Mouse (Mus musculus) E14TG2a.4 (cell line): ENCODE measurements at regions not wholly inside any gene's neighbourhood (a gene's known extent, or its start where the extent isn't known, plus 50 kb on each side); places are given as distances from the start of the nearest gene placed in this dataset.

Source experiments
- H3K27me3 ChIP-seq: 2 replicates; pipeline ENCODE4 v1.6.1; 2014; ENCODE audit warnings: low read length, control low read depth; ENCODE audit not compliant: insufficient read depth
- H3K36me3 ChIP-seq: 2 replicates; pipeline ENCODE4 v1.6.1; 2014; ENCODE audit warnings: low read length, control low read depth; ENCODE audit not compliant: insufficient read depth
- H3K4me1 ChIP-seq: replicated peaks from 2 replicates; pipeline ENCODE4 v1.6.1; 2014; ENCODE audit warnings: low read depth, low read length, control low read depth
- H3K4me3 ChIP-seq: replicated peaks from 2 replicates; pipeline ENCODE4 v1.5.1; 2014; ENCODE audit warnings: mild to moderate bottlenecking, low read length
- H3K9me3 ChIP-seq: 2 replicates; pipeline ENCODE4 v1.6.1; 2014; ENCODE audit warnings: low read length, control low read depth
- CTCF ChIP-seq: conservative IDR thresholded peaks from 2 replicates; pipeline ENCODE4 v1.5.1; 2014; ENCODE audit warnings: low read length
- NANOG ChIP-seq: IDR thresholded peaks from 2 replicates; pipeline ENCODE4 v1.6.1; 2014; ENCODE audit warnings: borderline replicate concordance, low read length, mixed read lengths
- POU5F1 ChIP-seq: IDR thresholded peaks from 2 replicates; pipeline ENCODE4 v1.6.1; 2014; ENCODE audit warnings: low read length, borderline replicate concordance

- no peak for TF ChIP-seq POU5F1
- TF ChIP-seq NANOG: no peak
- TF ChIP-seq CTCF: no peak
- Histone ChIP-seq H3K9me3 (no peaks in the 10 kb centered on the region), H3K4me3 (no peak overlapping the region), H3K36me3 (no peaks in the 10 kb centered on the region), H3K27me3 (no peaks in the 10 kb centered on the region), H3K4me1 (no peaks in the 10 kb centered on the region)
Observed at GRCm38 (mm10) chr11:45670156-45670830, 181.6 kb upstream of the Clint1 start.

DNA sequence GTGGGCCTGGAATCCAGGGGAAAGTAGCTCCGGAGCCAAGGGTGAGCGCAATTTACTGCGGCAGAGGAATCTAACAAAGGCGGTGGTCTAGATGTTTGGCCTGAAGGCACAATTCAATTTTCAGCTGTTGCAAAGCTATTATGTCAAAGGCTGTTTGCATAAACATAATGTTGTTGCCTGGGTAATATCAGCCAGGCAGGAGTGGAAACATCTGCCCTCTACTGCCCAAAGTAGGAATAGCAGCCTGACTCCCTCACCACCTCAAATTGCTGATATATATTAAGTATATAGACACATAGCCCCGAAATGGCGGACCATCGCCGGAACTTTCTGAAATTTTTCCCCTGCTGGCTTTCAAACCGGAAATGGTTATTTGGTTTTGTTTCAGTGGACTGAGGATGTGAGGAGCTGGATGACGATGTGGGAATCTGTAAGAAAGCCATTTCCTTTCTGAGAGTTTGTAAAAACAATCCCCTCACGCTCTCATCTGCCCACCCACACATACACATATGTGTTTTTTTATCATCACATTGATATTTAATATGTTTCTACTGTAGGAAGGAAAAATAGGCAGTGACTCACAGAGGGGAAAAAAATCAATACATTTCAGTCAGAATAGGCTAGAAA is 173.1 kb upstream of the Clint1 start:
- H3K27me3 ChIP-seq: no peaks in the 10 kb centered on the region
- H3K36me3 ChIP-seq: no peaks in the 10 kb centered on the region
- no peaks in the 10 kb centered on the region for H3K4me1 ChIP-seq
- TF ChIP-seq CTCF (peak; percentile 89), POU5F1 (no peak)
- H3K4me3 ChIP-seq: no peak overlapping the region
- H3K9me3 ChIP-seq: no peaks in the 10 kb centered on the region

GRCm38 (mm10) chr11:45679293-45679673 is 172.6 kb upstream of the Clint1 start:
- no peaks in the 10 kb centered on the region for H3K27me3 ChIP-seq
- no peaks in the 10 kb centered on the region for H3K4me1 ChIP-seq
- H3K4me3 ChIP-seq: no peak overlapping the region
- H3K9me3 ChIP-seq: no peaks in the 10 kb centered on the region
- TF ChIP-seq POU5F1 (no peak), NANOG (no peak), CTCF (no peak)
- no peaks in the 10 kb centered on the region for H3K36me3 ChIP-seq

DNA sequence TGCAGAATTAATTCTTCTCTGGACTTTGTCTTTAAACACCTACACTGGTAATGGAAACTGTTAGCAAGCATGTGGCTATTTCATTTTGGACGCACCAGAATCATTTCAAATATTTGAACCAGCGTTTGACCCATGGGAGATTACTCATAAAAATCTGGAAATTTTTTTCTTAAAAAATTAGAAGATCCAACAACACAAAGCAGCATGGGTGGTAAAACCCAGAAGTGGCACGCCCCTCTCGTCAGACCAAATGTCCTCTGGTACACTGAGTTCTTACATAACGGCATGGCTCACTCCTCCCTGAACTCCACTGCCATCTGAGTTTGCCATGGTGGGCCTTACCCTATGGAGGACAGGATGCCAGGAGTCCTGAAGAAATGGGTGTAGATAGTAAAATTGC is 166.3 kb upstream of the Clint1 start:
- TF ChIP-seq CTCF (no peak), POU5F1 (no peak), NANOG (no peak)
- H3K27me3 ChIP-seq: no peaks in the 10 kb centered on the region

DNA sequence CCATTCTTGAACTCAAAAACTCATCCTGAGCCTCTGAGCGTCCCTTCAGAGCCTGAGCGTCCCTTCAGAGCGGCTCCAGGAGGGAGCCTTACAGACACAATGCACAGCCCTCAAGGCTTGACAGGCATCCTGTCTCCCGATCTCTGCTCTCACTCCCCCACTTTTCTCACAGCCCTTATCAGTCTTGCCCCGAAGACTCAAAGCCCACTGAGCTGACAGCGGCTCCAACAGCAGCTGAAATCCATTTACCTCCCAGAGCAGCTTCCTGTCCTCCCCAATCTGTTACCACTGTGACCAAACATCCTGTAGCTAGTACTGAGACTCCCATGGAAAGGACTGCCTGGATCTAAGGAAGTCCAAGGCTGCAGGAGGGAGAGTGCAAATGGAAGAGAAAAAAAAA is 158.6 kb upstream of the Clint1 start:
- Histone ChIP-seq H3K4me3 (no peak overlapping the region), H3K27me3 (0 out of 2 replicates have a peak, but pooled peaks cover 3% of the 10 kb centered on the region), H3K36me3 (no peaks in the 10 kb centered on the region), H3K4me1 (no peaks in the 10 kb centered on the region), H3K9me3 (peaks cover 4% of the 10 kb centered on the region; the same call in 1 of the 2 replicates)
- TF ChIP-seq NANOG: no peak
- no peak for TF ChIP-seq POU5F1
- no peak for TF ChIP-seq CTCF

More for the DNA sequence above, 166.3 kb upstream of the Clint1 start:
- Histone ChIP-seq H3K36me3 (no peaks in the 10 kb centered on the region), H3K4me3 (no peak overlapping the region), H3K9me3 (no peaks in the 10 kb centered on the region), H3K4me1 (no peaks in the 10 kb centered on the region)

- no peaks in the 10 kb centered on the region for H3K9me3 ChIP-seq
- no peak overlapping the region for H3K4me3 ChIP-seq
- TF ChIP-seq POU5F1 (no peak), NANOG (no peak), CTCF (no peak)
- H3K27me3 ChIP-seq: no peaks in the 10 kb centered on the region
- H3K4me1 ChIP-seq: no peaks in the 10 kb centered on the region
- no peaks in the 10 kb centered on the region for H3K36me3 ChIP-seq
Observed at GRCm38 (mm10) chr11:45701506-45701905, 150.3 kb upstream of the Clint1 start.

GRCm38 (mm10) chr11:45702916-45703315 is 148.9 kb upstream of the Clint1 start:
- Histone ChIP-seq H3K4me1 (no peaks in the 10 kb centered on the region), H3K9me3 (no peaks in the 10 kb centered on the region), H3K4me3 (no peak overlapping the region), H3K36me3 (no peaks in the 10 kb centered on the region), H3K27me3 (no peaks in the 10 kb centered on the region)
- TF ChIP-seq CTCF: no peak
- no peak for TF ChIP-seq POU5F1
- TF ChIP-seq NANOG: no peak

- TF ChIP-seq CTCF (peak; percentile 35; the same call in 1 of the 2 replicates), POU5F1 (no peak)
- Histone ChIP-seq H3K27me3 (no peaks in the 10 kb centered on the region), H3K9me3 (no peaks in the 10 kb centered on the region), H3K4me3 (no peak overlapping the region), H3K4me1 (no peaks in the 10 kb centered on the region), H3K36me3 (no peaks in the 10 kb centered on the region)
Observed at GRCm38 (mm10) chr11:45704411-45704810, 147.4 kb upstream of the Clint1 start.
